Mouse (Mus musculus): ENCODE data around the gene Acap1.

- TF ChIP-seq CTCF (IDR thresholded peaks at IDR 0.05; ENCODE audit: borderline replicate concordance, extremely low read depth, insufficient read depth, insufficient read length) (no peak), POLR2A (IDR thresholded peaks at IDR 0.05; ENCODE audit: borderline replicate concordance, extremely low read depth, insufficient read depth, insufficient read length, poor library complexity, severe bottlenecking) (no peak)
Observed at GRCm38 (mm10) chr11:69912716-69913530, 17.6 kb upstream of the Acap1 start.

Measured in brain, embryonic 14.5 days (tissue).